Mouse (Mus musculus): Measurements from ENCODE around the gene Brd4.

DNA sequence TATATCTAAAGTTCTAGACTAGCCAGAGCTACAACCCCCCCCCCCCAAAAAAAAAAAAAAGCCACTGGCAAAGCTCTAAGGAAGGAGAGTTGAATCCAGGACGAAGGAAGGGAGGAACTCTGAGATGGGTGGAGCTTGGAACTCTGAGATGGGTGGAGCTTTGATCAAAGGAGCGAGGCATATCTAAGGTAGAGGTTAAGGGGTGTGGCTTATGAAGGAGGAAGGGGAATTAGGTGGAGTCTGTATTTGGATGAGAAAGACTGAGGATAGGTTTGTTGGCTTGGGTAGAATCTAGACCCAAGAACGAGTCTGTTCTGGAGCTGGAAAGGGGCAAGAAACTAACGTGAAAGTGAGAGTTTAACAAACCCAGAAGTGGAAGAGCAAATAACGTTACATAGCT, 94.7 kb downstream of the Brd4 start:
- TF ChIP-seq CTCF (IDR thresholded peaks at IDR 0.05; ENCODE audit: extremely low read depth, insufficient read length, insufficient replicate concordance, low read depth, low read length) (no peak), POLR2A (IDR thresholded peaks at IDR 0.05; ENCODE audit: low read depth, low read length) (no peak)
